Mouse (Mus musculus): Measurements from ENCODE around the gene Lcn8. TPM values are rescaled to one million over a fixed set of nuclear protein-coding genes. Genes with fewer than 3 reads are reported as not detected.
"Not testable (repeated sequence)": the region's sequence is repeated elsewhere in the genome, so short reads cannot be mapped to it uniquely, and the experiment has no call there.

The Lcn8 gene
- polyA plus RNA-seq, 1 experiment from 2014 or later, result 0.24 TPM

GRCm38 (mm10) chr2:25679559-25679958, 26.6 kb downstream of the Lcn8 start:
- WGBS, result 75% methylated on average over 6 of the region's 6 CpGs
- Histone ChIP-seq H3K9ac (no peak overlapping the region), H3K36me3 (no peaks in the 10 kb centered on the region), H3K4me1 (no peaks in the 10 kb centered on the region), H3K9me3 (no peaks in the 10 kb centered on the region), H3K27me3 (no peaks in the 10 kb centered on the region), H3K27ac (no peak overlapping the region), H3K4me2 (replicated peaks) (no peak overlapping the region), H3K4me3 (no peak overlapping the region)
- ATAC-seq (ENCODE audit: low FRiP score, low read depth), result no peak

GRCm38 (mm10) chr2:25682426-25682825, 29.5 kb downstream of the Lcn8 start, which contains the start of gene Lcn10:
TSS of gene Lcn10 (plus strand) at chr2:25682726.
- H3K36me3 ChIP-seq, result no peaks in the 10 kb centered on the region
- H3K4me1 ChIP-seq, result no peaks in the 10 kb centered on the region
- H3K4me3 ChIP-seq, result no peak within 1 kb of the TSS
- no peak within 1 kb of the TSS for H3K27ac ChIP-seq
- H3K27me3 ChIP-seq, result no peaks in the 10 kb centered on the region
- no peak within 1 kb of the TSS for H3K4me2 ChIP-seq (replicated peaks)
- 70% methylated on average over 2 of the region's 2 CpGs for WGBS
- no peak within 1 kb of the TSS for H3K9ac ChIP-seq
- no peaks in the 10 kb centered on the region for H3K9me3 ChIP-seq
- no peak for ATAC-seq (ENCODE audit: low FRiP score, low read depth)

- H3K36me3 ChIP-seq, result no peaks in the 10 kb centered on the region
- 78% methylated on average over 4 of the region's 4 CpGs for WGBS
- H3K4me1 ChIP-seq, result no peaks in the 10 kb centered on the region
- no peak overlapping the region for H3K4me2 ChIP-seq (replicated peaks)
- no peak overlapping the region for H3K4me3 ChIP-seq
- no peak overlapping the region for H3K9ac ChIP-seq
- no peak overlapping the region for H3K27ac ChIP-seq
- H3K9me3 ChIP-seq, result no peaks in the 10 kb centered on the region
- ATAC-seq (ENCODE audit: low FRiP score, low read depth), result no peak
- H3K27me3 ChIP-seq, result no peaks in the 10 kb centered on the region
Measured at GRCm38 (mm10) chr2:25686941-25687340, 34.0 kb downstream of the Lcn8 start.

- Histone ChIP-seq H3K9ac (no peak overlapping the region), H3K4me3 (no peak overlapping the region), H3K9me3 (no peaks in the 10 kb centered on the region), H3K36me3 (no peaks in the 10 kb centered on the region), H3K4me1 (no peaks in the 10 kb centered on the region), H3K4me2 (replicated peaks) (no peak overlapping the region), H3K27me3 (no peaks in the 10 kb centered on the region), H3K27ac (no peak overlapping the region)
- ATAC-seq (ENCODE audit: low FRiP score, low read depth), result no peak
Measured at GRCm38 (mm10) chr2:25694605-25695004, 41.7 kb downstream of the Lcn8 start.

GRCm38 (mm10) chr2:25696951-25697350, 44.0 kb downstream of the Lcn8 start:
- ATAC-seq (ENCODE audit: low FRiP score, low read depth), result no peak
- H3K4me1 ChIP-seq, result no peaks in the 10 kb centered on the region
- H3K9me3 ChIP-seq, result no peaks in the 10 kb centered on the region
- no peak overlapping the region for H3K9ac ChIP-seq
- H3K4me3 ChIP-seq, result no peak overlapping the region
- H3K27ac ChIP-seq, result no peak overlapping the region
- no peak overlapping the region for H3K4me2 ChIP-seq (replicated peaks)
- 59% methylated on average over 4 of the region's 4 CpGs for WGBS
- no peaks in the 10 kb centered on the region for H3K27me3 ChIP-seq
- H3K36me3 ChIP-seq, result no peaks in the 10 kb centered on the region

DNA sequence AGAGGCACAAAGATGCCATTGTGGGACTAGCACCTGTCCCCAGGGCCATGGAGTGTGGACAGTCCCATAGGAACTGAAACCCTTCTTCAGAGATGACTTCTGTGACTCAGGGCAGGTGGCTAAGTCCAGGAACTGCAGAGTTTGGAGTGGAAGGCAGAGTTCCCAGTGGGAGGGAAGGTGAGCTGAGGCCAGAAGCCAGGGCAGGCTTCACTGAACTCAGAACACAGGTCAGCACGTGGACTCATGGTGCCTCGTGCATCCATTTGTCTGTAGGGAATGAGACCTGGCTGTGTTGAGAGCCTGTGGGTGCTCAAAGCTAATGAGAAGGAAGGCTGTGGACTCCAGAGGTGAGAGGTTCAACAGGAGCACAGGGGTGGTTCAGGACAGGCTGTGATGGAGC, 45.8 kb downstream of the Lcn8 start:
- WGBS, result 93% methylated on average over 2 of the region's 2 CpGs
- Histone ChIP-seq H3K9ac (no peak overlapping the region), H3K27me3 (no peaks in the 10 kb centered on the region), H3K4me3 (no peak overlapping the region), H3K36me3 (no peaks in the 10 kb centered on the region), H3K4me2 (replicated peaks) (no peak overlapping the region), H3K9me3 (no peaks in the 10 kb centered on the region), H3K4me1 (no peaks in the 10 kb centered on the region), H3K27ac (no peak overlapping the region)
- ATAC-seq (ENCODE audit: low FRiP score, low read depth), result no peak

DNA sequence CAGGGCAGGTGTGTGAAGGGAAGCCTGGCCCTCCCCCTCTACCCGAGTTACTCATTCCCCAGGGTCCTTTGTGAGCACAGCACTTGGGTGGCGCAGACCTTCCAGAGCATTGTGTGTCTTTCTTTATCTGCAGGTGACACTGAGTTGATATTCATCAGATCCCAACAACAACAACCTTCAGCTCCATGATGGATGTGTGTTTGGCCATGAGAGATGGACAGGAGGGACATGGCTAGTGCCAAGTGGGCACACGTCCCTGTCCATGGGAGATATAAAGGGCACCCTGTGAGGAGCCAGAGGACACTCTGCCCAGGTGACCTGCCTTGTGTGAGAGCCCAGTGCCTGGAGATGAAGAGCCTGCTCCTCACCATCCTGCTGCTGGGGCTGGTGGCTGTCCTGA, 46.8 kb downstream of the Lcn8 start, which contains the start of gene Obp2a:
Gene Obp2a (plus strand): TSS at position 301 of the 400 bp plus-strand sequence.
- WGBS, result 89% methylated on average over 3 of the region's 3 CpGs
- not testable (repeated sequence) for H3K9ac ChIP-seq; H3K4me2 ChIP-seq (replicated peaks); H3K4me1 ChIP-seq; ATAC-seq (ENCODE audit: low FRiP score, low read depth); H3K27me3 ChIP-seq; H3K4me3 ChIP-seq; H3K36me3 ChIP-seq; H3K27ac ChIP-seq; H3K9me3 ChIP-seq

DNA sequence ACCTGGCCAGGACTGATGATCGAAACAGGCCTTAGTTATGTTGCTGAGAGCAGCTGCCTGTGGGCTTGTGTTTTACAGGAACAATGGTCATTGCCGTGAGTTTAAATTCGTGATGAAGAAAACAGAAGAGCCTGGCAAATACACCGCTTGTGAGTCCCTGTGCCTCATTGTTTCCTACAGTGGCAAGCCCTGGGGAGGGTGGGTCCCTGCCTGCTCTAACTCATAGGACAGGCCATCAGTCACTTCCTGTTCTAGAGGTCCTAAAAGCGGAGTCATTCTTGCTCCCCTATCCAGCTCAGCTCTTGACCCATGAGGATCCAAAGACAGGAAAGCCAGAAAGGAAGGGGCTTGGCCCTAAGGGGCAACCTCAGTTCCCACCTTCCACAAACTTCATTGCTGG, 48.1 kb downstream of the Lcn8 start:
- Histone ChIP-seq H3K9ac (no peak overlapping the region), H3K4me2 (replicated peaks) (no peak overlapping the region), H3K4me3 (no peak overlapping the region), H3K9me3 (no peaks in the 10 kb centered on the region), H3K27ac (no peak overlapping the region), H3K36me3 (no peaks in the 10 kb centered on the region), H3K27me3 (no peaks in the 10 kb centered on the region), H3K4me1 (no peaks in the 10 kb centered on the region)
- ATAC-seq (ENCODE audit: low FRiP score, low read depth), result no peak
- 71% methylated on average over 5 of the region's 5 CpGs for WGBS

GRCm38 (mm10) chr2:25703706-25704105, 50.8 kb downstream of the Lcn8 start:
- Histone ChIP-seq H3K27ac (no peak overlapping the region), H3K4me1 (peaks cover 9% of the 10 kb centered on the region), H3K9ac (no peak overlapping the region), H3K36me3 (peaks cover under 1% of the 10 kb centered on the region; the same call in 1 of the 2 replicates), H3K27me3 (no peaks in the 10 kb centered on the region), H3K4me2 (replicated peaks) (no peak overlapping the region), H3K4me3 (no peak overlapping the region), H3K9me3 (no peaks in the 10 kb centered on the region)
- 78% methylated on average over 4 of the region's 4 CpGs for WGBS
- no peak for ATAC-seq (ENCODE audit: low FRiP score, low read depth)

Other genes with a start within 250 kb of the Lcn8 start
- gene Fut7, start 229.9 kb upstream of the Lcn8 start, polyA plus RNA-seq (2015; fragmentation: Nextera tagmentation; extraction: Ambion mirVana), result 0.06 TPM in 1 of 2 replicates, not detected in the other
- 3.3 and 3.8 TPM in 2 replicates for gene Abca2, start 224.4 kb upstream of the Lcn8 start, polyA plus RNA-seq (2015; fragmentation: Nextera tagmentation; extraction: Ambion mirVana)
- 2.2 and 2.5 TPM in 2 replicates for gene Clic3, start 196.3 kb upstream of the Lcn8 start, polyA plus RNA-seq (2015; fragmentation: Nextera tagmentation; extraction: Ambion mirVana)
- 35.0 and 37.6 TPM in 2 replicates for gene Paxx, start 192.0 kb upstream of the Lcn8 start, polyA plus RNA-seq (2015; fragmentation: Nextera tagmentation; extraction: Ambion mirVana)
- gene Ptgds, start 183.1 kb upstream of the Lcn8 start, polyA plus RNA-seq (2015; fragmentation: Nextera tagmentation; extraction: Ambion mirVana), result 0.80 and 2.5 TPM in 2 replicates
- not detected in 2 replicates for gene Lcn12, start 159.2 kb upstream of the Lcn8 start, polyA plus RNA-seq (2015; fragmentation: Nextera tagmentation; extraction: Ambion mirVana)
- gene Fbxw5, start 152.4 kb upstream of the Lcn8 start, polyA plus RNA-seq (2015; fragmentation: Nextera tagmentation; extraction: Ambion mirVana), result 69.5 and 79.7 TPM in 2 replicates
- 5.5 and 7.2 TPM in 2 replicates for gene C8g, start 151.4 kb upstream of the Lcn8 start, polyA plus RNA-seq (2015; fragmentation: Nextera tagmentation; extraction: Ambion mirVana)
- 37.3 and 40.6 TPM in 2 replicates for gene Traf2, start 106.2 kb upstream of the Lcn8 start, polyA plus RNA-seq (2015; fragmentation: Nextera tagmentation; extraction: Ambion mirVana)
- gene Edf1, start 95.3 kb upstream of the Lcn8 start, polyA plus RNA-seq (2015; fragmentation: Nextera tagmentation; extraction: Ambion mirVana), result 330 TPM in 2 replicates
- 4.9 and 5.8 TPM in 2 replicates for gene Mamdc4, start 78.3 kb upstream of the Lcn8 start, polyA plus RNA-seq (2015; fragmentation: Nextera tagmentation; extraction: Ambion mirVana)
- 163 and 177 TPM in 2 replicates for gene Phpt1, start 77.9 kb upstream of the Lcn8 start, polyA plus RNA-seq (2015; fragmentation: Nextera tagmentation; extraction: Ambion mirVana)
- 0.85 and 1.0 TPM in 2 replicates for gene Ajm1, start 71.4 kb upstream of the Lcn8 start, polyA plus RNA-seq (2015; fragmentation: Nextera tagmentation; extraction: Ambion mirVana)
- gene Rabl6, start 44.6 kb upstream of the Lcn8 start, polyA plus RNA-seq (2015; fragmentation: Nextera tagmentation; extraction: Ambion mirVana), result 76.9 and 83.8 TPM in 2 replicates
- gene Ccdc183, start 35.4 kb upstream of the Lcn8 start, polyA plus RNA-seq (2015; fragmentation: Nextera tagmentation; extraction: Ambion mirVana), result 0.18 and 0.36 TPM in 2 replicates
- 27.2 and 28.7 TPM in 2 replicates for gene Tmem141, start 31.1 kb upstream of the Lcn8 start, polyA plus RNA-seq (2015; fragmentation: Nextera tagmentation; extraction: Ambion mirVana)
- gene Fcna, start 25.1 kb upstream of the Lcn8 start, polyA plus RNA-seq (2015; fragmentation: Nextera tagmentation; extraction: Ambion mirVana), result 0.98 and 1.8 TPM in 2 replicates
- not detected in 2 replicates for gene Lcn5, start 4.8 kb downstream of the Lcn8 start, polyA plus RNA-seq (2015; fragmentation: Nextera tagmentation; extraction: Ambion mirVana)
- gene Lcn6, start 23.7 kb downstream of the Lcn8 start, polyA plus RNA-seq (2015; fragmentation: Nextera tagmentation; extraction: Ambion mirVana), result not detected in 2 replicates
- not detected in 2 replicates for gene Lcn10, start 29.6 kb downstream of the Lcn8 start, polyA plus RNA-seq (2015; fragmentation: Nextera tagmentation; extraction: Ambion mirVana)
- gene Obp2a, start 46.9 kb downstream of the Lcn8 start, polyA plus RNA-seq (2015; fragmentation: Nextera tagmentation; extraction: Ambion mirVana), result not detected in 2 replicates
- 98.8 and 99.8 TPM in 2 replicates for gene Bmyc, start 53.6 kb downstream of the Lcn8 start, polyA plus RNA-seq (2015; fragmentation: Nextera tagmentation; extraction: Ambion mirVana)
- not detected in 2 replicates for gene Obp2b, start 83.9 kb downstream of the Lcn8 start, polyA plus RNA-seq (2015; fragmentation: Nextera tagmentation; extraction: Ambion mirVana)
- not detected in 2 replicates for gene Lcn3, start 112.4 kb downstream of the Lcn8 start, polyA plus RNA-seq (2015; fragmentation: Nextera tagmentation; extraction: Ambion mirVana)
- gene Lcn11, start 123.9 kb downstream of the Lcn8 start, polyA plus RNA-seq (2015; fragmentation: Nextera tagmentation; extraction: Ambion mirVana), result not detected in 2 replicates
- gene Gm13539, start 129.1 kb downstream of the Lcn8 start, polyA plus RNA-seq (2015; fragmentation: Nextera tagmentation; extraction: Ambion mirVana), result not detected in 2 replicates
- gene Glt6d1, start 162.7 kb downstream of the Lcn8 start, polyA plus RNA-seq (2015; fragmentation: Nextera tagmentation; extraction: Ambion mirVana), result not detected in 2 replicates
- not detected in 2 replicates for gene Lcn9, start 170.0 kb downstream of the Lcn8 start, polyA plus RNA-seq (2015; fragmentation: Nextera tagmentation; extraction: Ambion mirVana)
- gene Sohlh1, start 194.1 kb downstream of the Lcn8 start, polyA plus RNA-seq (2015; fragmentation: Nextera tagmentation; extraction: Ambion mirVana), result 0.14 and 0.29 TPM in 2 replicates
- gene Kcnt1, start 210.6 kb downstream of the Lcn8 start, polyA plus RNA-seq (2015; fragmentation: Nextera tagmentation; extraction: Ambion mirVana), result 0.61 and 0.84 TPM in 2 replicates

Measured in limb, embryonic 13.5 days (tissue).